Mouse (Mus musculus) lung, postnatal 25 days (tissue): ENCODE data around the gene Tada2b.

ENCODE experiments used
- DNase-seq: peaks from one replicate; pipeline ENCODE4 v3.0.0; 2022; ENCODE audit warnings: low spot score

The Tada2b gene

DNA sequence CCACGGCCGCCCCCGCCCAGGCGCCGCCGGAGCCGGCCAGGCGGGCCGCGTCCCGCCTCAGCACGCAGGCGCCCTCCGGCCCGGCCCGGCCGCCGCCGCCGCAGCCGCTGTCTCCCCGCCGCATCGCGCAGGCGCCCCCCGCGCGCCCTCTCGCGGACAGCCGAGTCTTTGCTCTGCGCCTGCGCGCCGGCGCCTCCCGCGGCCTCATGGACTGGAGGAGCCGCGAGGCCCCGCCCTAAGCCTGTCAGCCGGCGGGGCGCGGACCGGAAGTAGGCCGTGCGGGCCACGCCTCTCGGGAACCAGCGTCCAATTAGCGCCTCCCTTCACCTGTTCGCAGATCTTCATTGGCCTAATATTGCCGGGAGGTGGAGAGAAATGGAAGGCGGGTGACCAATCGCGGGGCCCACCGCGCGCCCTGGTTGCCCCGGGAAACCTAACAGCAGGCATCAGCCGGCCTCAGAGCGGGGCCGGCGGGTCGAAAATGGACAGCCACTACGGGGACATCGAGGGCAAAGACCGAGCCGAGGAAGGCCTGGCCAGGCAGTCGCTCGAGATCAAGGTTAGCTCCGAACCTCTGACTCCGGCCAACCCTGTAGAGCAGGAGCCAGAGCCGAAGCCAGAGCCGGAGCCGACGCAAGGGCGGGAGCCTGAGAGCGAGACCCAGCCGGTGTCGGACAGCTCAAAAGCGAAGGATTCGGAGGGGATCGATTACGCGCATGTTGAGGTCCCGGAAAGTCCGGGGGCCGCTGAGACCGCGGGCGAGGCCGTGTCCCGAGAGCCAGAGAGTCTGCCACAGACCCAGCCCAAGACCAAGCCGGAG lies at the start of gene Tada2b, which contains the start of gene Ccdc96:
Tada2b (minus strand) TSS at position 115 of the 820 bp plus-strand sequence.
Ccdc96 (plus strand) TSS at position 418 of the 820 bp plus-strand sequence.
- DNase-seq, result peak; percentile 98

- DNase-seq, result peak; percentile 96
These were observed 46.2 kb upstream of the Tada2b start for GRCm38 (mm10) chr5:36530129-36530751.

DNA sequence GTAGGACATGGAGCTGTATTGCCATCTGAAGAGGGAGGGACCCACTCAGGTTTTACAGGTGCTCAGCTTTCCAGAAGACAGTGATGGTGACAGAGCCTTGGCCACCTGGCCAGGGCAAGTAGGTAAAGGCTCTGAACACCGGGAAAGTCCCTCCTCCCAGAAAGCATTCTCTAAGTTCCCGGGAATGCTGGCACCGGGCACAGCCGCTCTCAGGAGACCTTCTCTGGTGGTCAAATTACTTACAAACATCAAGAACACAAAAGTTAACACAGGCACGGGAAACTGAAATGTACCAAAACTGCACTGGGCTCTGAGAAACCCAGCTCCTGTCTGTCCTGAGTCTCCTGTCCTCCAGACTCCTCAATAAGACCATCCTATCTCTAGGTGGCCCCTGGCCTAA lies 45.6 kb upstream of the Tada2b start:
- no peak for DNase-seq

GRCm38 (mm10) chr5:36526921-36527320 lies 42.8 kb upstream of the Tada2b start:
- DNase-seq, result no peak

DNA sequence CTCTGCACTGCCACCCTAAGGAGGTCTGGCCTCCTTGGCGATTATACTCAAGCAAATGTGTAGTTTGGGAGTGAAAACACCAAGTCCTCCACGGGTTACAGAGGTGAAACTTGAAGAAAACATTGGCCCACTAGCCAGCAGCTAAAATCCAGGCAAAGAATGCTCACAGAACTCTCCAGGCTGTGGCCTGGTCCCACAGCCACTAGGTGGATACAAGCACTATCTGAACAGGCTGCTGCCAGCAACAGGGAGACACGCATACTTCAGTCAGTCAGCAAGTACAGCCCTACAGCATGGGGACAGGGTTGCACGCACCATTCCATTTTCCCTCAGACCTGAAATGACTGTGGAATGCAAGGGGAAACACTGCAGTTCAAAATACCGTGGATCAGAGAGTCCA lies 42.2 kb upstream of the Tada2b start:
- no peak for DNase-seq

DNA sequence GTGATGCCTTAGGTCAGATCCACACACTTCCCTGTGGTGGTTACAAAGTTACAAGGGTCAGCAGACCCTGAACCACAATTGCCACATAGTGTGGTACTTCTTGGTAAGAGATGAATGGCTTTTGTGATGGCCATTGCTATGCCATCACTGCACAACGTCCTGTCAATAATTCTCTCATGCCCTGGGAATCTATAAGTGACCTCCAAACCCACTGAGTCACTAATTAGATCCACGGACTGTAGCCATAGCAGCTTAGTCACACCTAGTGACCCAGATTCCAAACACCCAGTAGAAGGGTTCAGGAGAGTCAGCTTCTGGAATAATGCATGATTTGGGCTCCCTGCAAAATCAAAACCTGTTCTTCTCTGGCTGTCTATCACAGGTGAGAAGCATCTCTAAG lies 41.1 kb upstream of the Tada2b start:
- DNase-seq, result no peak

DNA sequence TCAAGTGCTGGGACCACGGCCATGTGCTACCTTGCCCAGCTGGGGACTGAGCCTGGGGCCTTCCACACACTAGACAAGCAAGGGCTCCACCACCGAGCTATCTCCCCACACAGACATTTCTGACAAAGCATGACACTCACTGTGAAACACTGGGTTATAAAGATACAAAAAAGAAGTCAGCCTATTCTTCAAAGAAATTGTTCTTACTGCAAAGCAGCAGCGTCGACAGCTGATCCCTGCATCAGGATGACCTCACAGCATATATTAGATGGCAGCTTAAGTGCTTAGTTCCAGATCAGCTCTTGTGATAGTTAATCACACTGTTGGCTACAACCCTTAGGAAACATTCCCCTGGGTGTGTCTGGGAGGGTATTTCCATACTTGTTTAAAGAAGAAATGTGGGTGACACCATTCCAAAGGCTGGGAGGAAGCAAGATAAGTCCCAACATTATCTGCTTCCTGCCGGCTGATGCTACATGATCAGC lies 39.2 kb upstream of the Tada2b start:
- no peak for DNase-seq

DNA sequence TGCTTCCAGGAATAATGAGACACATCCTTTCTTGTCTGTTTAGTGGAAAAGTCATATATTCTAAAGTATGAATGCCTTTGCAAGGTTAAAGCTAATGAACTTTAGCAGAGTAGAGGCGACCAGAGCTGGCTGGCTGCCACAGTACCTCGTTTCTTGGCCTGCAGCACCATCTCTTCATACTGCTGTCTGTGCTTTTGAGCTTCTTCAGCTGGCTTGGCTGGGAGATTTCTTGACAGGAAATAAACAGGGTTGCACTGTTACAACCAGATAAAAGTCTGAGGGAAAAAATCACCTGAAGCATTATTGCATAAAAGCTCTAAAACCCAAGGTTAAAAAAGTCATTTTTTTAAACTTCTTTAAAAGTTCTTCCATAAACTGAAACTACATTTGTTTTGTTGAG lies 38.7 kb upstream of the Tada2b start:
- DNase-seq, result no peak

DNA sequence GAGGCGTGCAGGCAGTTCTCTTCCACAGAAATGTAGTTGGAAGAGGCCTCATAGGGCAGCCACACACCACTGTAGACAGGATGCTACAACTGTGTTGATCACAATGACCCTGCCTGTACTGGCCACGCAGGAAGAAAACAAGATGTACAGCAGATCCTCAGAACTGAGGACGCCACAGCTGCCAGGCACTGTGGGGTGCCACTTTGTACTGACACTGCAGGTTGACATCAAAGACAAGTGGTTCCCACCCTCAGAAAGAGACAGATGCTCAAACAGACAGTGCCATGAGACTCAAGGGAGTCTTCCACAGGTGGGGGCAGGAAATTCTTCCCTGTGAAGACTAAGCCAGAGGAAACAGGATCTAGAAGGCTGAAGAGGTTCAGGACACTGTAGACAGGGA lies 35.7 kb upstream of the Tada2b start:
- DNase-seq, result no peak

GRCm38 (mm10) chr5:36517596-36517995 lies 33.5 kb upstream of the Tada2b start:
- DNase-seq, result no peak

GRCm38 (mm10) chr5:36515558-36515957 lies 31.5 kb upstream of the Tada2b start:
- DNase-seq, result no peak

DNA sequence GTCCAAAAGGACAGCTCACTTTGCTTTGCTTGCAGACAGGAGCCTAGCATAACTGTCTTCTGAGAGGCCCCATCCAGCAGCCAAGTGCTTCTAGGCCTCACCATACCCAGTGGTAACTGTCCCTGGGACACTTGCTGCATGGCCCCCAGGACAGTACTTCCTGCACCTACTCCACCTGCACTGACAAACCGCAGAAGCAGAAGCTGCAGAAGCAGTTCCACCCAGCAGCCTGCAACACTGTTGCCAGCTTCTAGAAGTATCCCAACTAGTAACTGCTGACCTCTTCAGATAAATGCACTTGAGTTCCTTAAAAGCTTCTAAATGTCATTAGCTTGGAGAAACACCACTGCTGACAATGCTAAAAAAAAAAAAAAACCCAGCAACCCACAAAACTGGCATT lies 31.0 kb upstream of the Tada2b start:
- DNase-seq, result no peak

GRCm38 (mm10) chr5:36510956-36511355 lies 26.9 kb upstream of the Tada2b start:
- no peak for DNase-seq

DNA sequence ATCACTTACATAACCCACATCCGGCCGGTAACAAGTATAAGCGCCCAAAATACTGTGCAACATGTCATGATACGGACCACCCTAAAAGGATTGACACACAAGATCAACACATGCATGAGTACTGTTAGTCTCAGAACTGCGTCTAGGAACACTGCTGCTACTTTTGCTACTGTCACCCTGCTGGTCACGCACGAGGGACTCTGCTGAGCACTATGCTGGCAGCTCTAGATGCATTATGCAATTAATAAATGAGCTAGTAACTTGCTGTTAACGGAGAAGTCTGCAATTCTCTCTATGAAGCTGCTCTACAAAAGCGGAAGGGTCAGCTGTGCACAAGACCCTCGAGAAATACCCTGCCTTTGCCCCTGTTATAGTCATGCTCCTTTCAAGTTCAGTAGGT lies 24.3 kb upstream of the Tada2b start:
- no peak for DNase-seq

GRCm38 (mm10) chr5:36505643-36506042 lies 21.6 kb upstream of the Tada2b start:
- DNase-seq, result no peak

- no peak for DNase-seq
These were observed 21.1 kb upstream of the Tada2b start for GRCm38 (mm10) chr5:36505235-36505634.

DNA sequence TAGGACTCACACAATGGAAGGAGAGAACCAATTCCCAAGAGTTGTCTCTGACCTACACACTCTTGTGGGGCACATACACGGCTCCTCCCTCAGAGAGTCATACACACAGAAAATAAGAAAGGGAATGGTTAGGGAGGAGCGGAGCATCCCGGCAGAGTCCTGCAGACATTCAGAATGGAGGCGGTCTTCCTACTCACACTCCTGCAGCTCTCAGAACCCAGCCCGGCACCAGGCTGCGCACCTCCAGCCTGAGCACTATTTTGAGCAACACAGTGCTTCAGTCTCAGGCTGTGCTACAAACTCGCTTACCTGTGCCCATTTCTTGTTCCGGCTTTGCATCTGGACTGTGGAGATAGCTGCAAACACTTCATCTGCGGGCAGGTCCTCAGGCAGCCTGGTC lies 10.6 kb upstream of the Tada2b start:
- no peak for DNase-seq

DNA sequence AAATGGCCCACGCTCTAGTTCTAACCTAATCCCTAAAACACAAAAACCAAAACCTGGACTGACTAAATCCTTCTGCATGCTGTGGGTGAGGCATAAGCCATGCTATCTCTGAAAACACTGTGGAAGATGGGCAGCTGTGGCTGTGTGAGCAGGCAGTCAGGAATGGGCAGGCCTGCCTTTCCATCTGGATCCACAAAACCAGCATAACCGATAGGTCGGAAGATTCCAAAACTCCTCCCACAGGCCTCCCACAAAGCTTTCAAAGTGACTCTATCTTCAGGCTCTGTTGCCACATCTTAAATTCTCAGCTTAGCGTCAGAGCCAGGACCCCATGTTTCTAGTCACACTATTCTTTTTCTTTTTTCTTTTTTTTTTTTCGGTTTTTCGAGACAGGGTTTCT lies 9.8 kb upstream of the Tada2b start:
- no peak for DNase-seq

GRCm38 (mm10) chr5:36489225-36489624 lies 5.1 kb upstream of the Tada2b start:
- peak; percentile 52 for DNase-seq

DNA sequence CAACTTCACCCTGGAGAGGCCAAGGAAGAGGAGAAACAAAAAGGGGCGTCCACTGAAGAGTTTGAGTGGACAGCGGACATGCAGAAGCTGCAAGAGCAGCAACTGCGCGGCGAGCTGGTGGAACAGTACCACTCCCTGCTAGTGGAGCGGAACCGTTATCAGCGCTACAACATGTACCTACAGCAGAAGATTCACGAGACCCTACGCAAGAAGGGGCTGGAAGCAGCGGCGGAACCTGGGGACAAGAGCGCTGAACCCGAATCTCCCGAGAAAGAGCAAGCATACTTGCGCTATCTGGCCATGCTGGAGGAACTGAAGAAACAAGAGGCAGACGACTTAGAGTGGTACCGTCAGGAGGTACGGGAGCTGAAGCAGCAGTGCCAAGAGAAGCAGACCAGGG lies 1.2 kb upstream of the Tada2b start:
- no peak for DNase-seq

DNA sequence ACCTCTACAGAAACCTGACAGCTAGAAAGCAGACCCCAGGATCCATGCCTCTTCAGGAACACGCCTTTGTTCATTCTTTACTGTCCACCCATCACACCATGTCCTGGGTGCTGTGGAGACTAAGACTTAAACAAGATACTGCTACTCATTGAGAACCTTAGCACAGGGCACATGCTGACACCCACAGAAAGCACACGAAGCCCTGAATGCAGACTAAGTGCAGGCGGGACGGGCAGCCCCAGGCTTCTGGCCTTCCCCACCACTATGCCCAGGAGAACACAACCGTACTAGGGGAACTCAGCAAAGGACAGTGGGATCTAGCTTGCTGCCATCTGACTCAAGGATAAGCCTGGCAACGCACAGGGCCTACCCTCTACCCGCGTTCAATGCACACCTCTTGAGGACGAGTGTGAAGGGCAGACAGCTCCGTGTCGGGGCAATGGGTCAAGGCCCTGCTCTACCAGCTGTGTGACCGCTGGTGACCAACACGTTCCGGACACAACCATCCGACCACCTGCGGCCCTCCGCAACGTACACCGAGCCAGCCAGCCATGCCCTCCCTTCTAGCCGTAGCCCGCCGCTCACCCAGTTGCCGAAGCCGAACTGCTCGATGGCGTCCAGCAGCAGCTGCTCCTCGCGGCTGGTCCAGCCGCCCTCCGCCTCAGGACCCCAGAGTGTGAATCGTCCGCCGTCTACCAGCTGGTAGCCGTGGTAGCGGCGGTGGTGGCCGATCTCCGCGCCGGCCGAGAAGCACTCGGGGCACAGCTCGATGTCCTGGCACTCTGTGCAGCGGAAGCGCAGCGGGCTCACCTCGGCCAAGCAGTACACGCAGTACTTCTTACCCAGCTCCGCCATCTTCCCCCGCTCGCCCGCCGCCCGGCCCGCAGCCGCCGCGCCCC lies 633 bp downstream of the Tada2b start:
- DNase-seq, result peak; percentile 6

GRCm38 (mm10) chr5:36481114-36481513 lies 3.0 kb downstream of the Tada2b start:
- no peak for DNase-seq
